Mouse (Mus musculus): ENCODE measurements around the gene Reck.

Reck gene

GRCm38 (mm10) chr4:43970393-43971330 is 95.3 kb downstream of the Reck start:
- no peak for DNase-seq

- no peak for DNase-seq
Observed at GRCm38 (mm10) chr4:43971541-43972136, 96.3 kb downstream of the Reck start.

- peak; percentile 34 for DNase-seq
Observed at GRCm38 (mm10) chr4:43972137-43972591, 96.8 kb downstream of the Reck start.

GRCm38 (mm10) chr4:43973526-43973981 is 98.2 kb downstream of the Reck start:
- no peak for DNase-seq

- DNase-seq, result no peak
Observed at GRCm38 (mm10) chr4:43974914-43975616, 99.7 kb downstream of the Reck start.

- no peak for DNase-seq
Observed at GRCm38 (mm10) chr4:43976223-43976740, 101.0 kb downstream of the Reck start.

- peak; percentile 17 for DNase-seq
Observed at GRCm38 (mm10) chr4:43978521-43979443, 103.5 kb downstream of the Reck start.

- DNase-seq, result peak; percentile 40
Observed at GRCm38 (mm10) chr4:43979746-43980145, 104.4 kb downstream of the Reck start.

- no peak for DNase-seq
Observed at GRCm38 (mm10) chr4:43980236-43980635, 104.9 kb downstream of the Reck start.

- no peak for DNase-seq
Observed at GRCm38 (mm10) chr4:43980846-43981245, 105.5 kb downstream of the Reck start.

- no peak for DNase-seq
Observed at GRCm38 (mm10) chr4:43981251-43981650, 105.9 kb downstream of the Reck start.

GRCm38 (mm10) chr4:43982053-43982732 is 106.9 kb downstream of the Reck start:
- peak; percentile 95 for DNase-seq

- no peak for DNase-seq
Observed at GRCm38 (mm10) chr4:43983181-43983580, 107.9 kb downstream of the Reck start, which contains the start of gene Ccin. Gene Ccin, plus strand, starts transcription at chr4:43983483.

GRCm38 (mm10) chr4:43983756-43984155 is 108.4 kb downstream of the Reck start:
- no peak for DNase-seq

- DNase-seq, result no peak
Observed at GRCm38 (mm10) chr4:43984326-43984725, 109.0 kb downstream of the Reck start.

GRCm38 (mm10) chr4:43988976-43989375 is 113.6 kb downstream of the Reck start:
- no peak for DNase-seq

- DNase-seq, result no peak
Observed at GRCm38 (mm10) chr4:43993072-43993471, 117.7 kb downstream of the Reck start.

GRCm38 (mm10) chr4:43994342-43994741 is 119.0 kb downstream of the Reck start:
- no peak for DNase-seq
